Mouse (Mus musculus) heart, embryonic 10.5 days (tissue): ENCODE measurements around the gene Lrrc63. TPM values are rescaled to one million over a fixed set of nuclear protein-coding genes. Genes with fewer than 3 reads are reported as not detected.

Experiments
- DNase-seq: peaks from one replicate; pipeline ENCODE4 v3.0.0-alpha.2; 2017; ENCODE audit warnings: low spot score
- H3K27ac ChIP-seq: fragments of 300-500 bp; sonication (generic); 2 replicates; pipeline ENCODE4 v1.5.1; 2016; ENCODE audit warnings: mild to moderate bottlenecking
- H3K27me3 ChIP-seq: fragments of 300-500 bp; sonication (generic); 2 replicates; pipeline ENCODE4 v1.6.1; 2016; ENCODE audit warnings: mild to moderate bottlenecking; ENCODE audit not compliant: poor library complexity, insufficient read depth, severe bottlenecking
- H3K36me3 ChIP-seq: fragments of 300-500 bp; sonication (generic); 2 replicates; pipeline ENCODE4 v1.6.1; 2016; ENCODE audit warnings: mild to moderate bottlenecking, moderate library complexity
- H3K4me1 ChIP-seq: fragments of 300-500 bp; sonication (generic); 2 replicates; pipeline ENCODE4 v1.6.1; 2016; ENCODE audit warnings: mild to moderate bottlenecking
- H3K4me3 ChIP-seq: fragments of 300-500 bp; sonication (generic); 2 replicates; pipeline ENCODE4 v1.5.1; 2016; ENCODE audit warnings: mild to moderate bottlenecking, moderate library complexity
- H3K9me3 ChIP-seq: fragments of 300-500 bp; sonication (generic); 2 replicates; pipeline ENCODE4 v1.6.1; 2016; ENCODE audit warnings: mild to moderate bottlenecking, moderate library complexity
- WGBS: fragments of 180-500 bp; shearing (Covaris S2); methylation state at CpG from one replicate; pipeline ENCODE4 v1.1.7; 2016; 5-methylcytosine and 5-hydroxymethylcytosine counted together
- polyA plus RNA-seq: library from polyadenylated mRNA; unstranded; fragments of >200 nt; fragmentation: Nextera tagmentation; extraction: Ambion mirVana; gene quantifications from 2 replicates; pipeline ENCODE4 v1.2.1, GENCODE M21; 2016

Gene Lrrc63
- polyA plus RNA-seq, 1 experiment from 2014 or later: 0.13 TPM

- Histone ChIP-seq H3K36me3 (no peaks in the 10 kb centered on the region), H3K27me3 (no peaks in the 10 kb centered on the region), H3K4me1 (no peaks in the 10 kb centered on the region), H3K27ac (no peak overlapping the region), H3K9me3 (no peaks in the 10 kb centered on the region), H3K4me3 (no peak overlapping the region)
- DNase-seq: no peak
- WGBS: 79% methylated on average over 5 of the region's 5 CpGs
These were observed 27.7 kb downstream of the Lrrc63 start for GRCm38 (mm10) chr14:75102956-75103355.

GRCm38 (mm10) chr14:75077946-75078345, 52.7 kb downstream of the Lrrc63 start:
- DNase-seq: no peak
- Histone ChIP-seq H3K36me3 (no peaks in the 10 kb centered on the region), H3K4me3 (no peak overlapping the region), H3K9me3 (no peaks in the 10 kb centered on the region), H3K4me1 (no peaks in the 10 kb centered on the region), H3K27me3 (no peaks in the 10 kb centered on the region), H3K27ac (no peak overlapping the region)
- 73% methylated on average over 6 of the region's 6 CpGs for WGBS

GRCm38 (mm10) chr14:75075299-75076180, 55.1 kb downstream of the Lrrc63 start:
- no peak for DNase-seq
- H3K4me1 ChIP-seq: no peaks in the 10 kb centered on the region
- H3K4me3 ChIP-seq: no peak overlapping the region
- no peaks in the 10 kb centered on the region for H3K9me3 ChIP-seq
- WGBS: 80% methylated on average over 10 of the region's 10 CpGs
- H3K27ac ChIP-seq: no peak overlapping the region
- H3K27me3 ChIP-seq: no peaks in the 10 kb centered on the region
- H3K36me3 ChIP-seq: no peaks in the 10 kb centered on the region

GRCm38 (mm10) chr14:75071091-75071490, 59.6 kb downstream of the Lrrc63 start:
- WGBS: 68% methylated on average over 15 of the region's 15 CpGs
- Histone ChIP-seq H3K36me3 (no peaks in the 10 kb centered on the region), H3K4me3 (no peak overlapping the region), H3K27me3 (no peaks in the 10 kb centered on the region), H3K27ac (no peak overlapping the region), H3K4me1 (no peaks in the 10 kb centered on the region), H3K9me3 (no peaks in the 10 kb centered on the region)
- DNase-seq: no peak

GRCm38 (mm10) chr14:75069356-75069979, 61.2 kb downstream of the Lrrc63 start:
- H3K27me3 ChIP-seq: no peaks in the 10 kb centered on the region
- no peaks in the 10 kb centered on the region for H3K9me3 ChIP-seq
- no peaks in the 10 kb centered on the region for H3K36me3 ChIP-seq
- 61% methylated on average over 7 of the region's 7 CpGs for WGBS
- H3K27ac ChIP-seq: no peak overlapping the region
- DNase-seq: no peak
- H3K4me3 ChIP-seq: no peak overlapping the region
- H3K4me1 ChIP-seq: no peaks in the 10 kb centered on the region

- H3K36me3 ChIP-seq: no peaks in the 10 kb centered on the region
- H3K9me3 ChIP-seq: no peaks in the 10 kb centered on the region
- H3K27me3 ChIP-seq: no peaks in the 10 kb centered on the region
- DNase-seq: peak; percentile 60
- no peaks in the 10 kb centered on the region for H3K4me1 ChIP-seq
- H3K4me3 ChIP-seq: no peak overlapping the region
- WGBS: 85% methylated on average over 19 of the region's 19 CpGs
- H3K27ac ChIP-seq: no peak overlapping the region
These were observed 62.1 kb downstream of the Lrrc63 start for GRCm38 (mm10) chr14:75068430-75069112.

GRCm38 (mm10) chr14:75065211-75065610, 65.5 kb downstream of the Lrrc63 start:
- Histone ChIP-seq H3K9me3 (no peaks in the 10 kb centered on the region), H3K36me3 (no peaks in the 10 kb centered on the region), H3K27ac (no peak overlapping the region), H3K4me1 (no peaks in the 10 kb centered on the region), H3K4me3 (no peak overlapping the region), H3K27me3 (no peaks in the 10 kb centered on the region)
- WGBS: 93% methylated on average over 5 of the region's 5 CpGs
- no peak for DNase-seq

- H3K36me3 ChIP-seq: no peaks in the 10 kb centered on the region
- no peak overlapping the region for H3K4me3 ChIP-seq
- no peak for DNase-seq
- H3K27me3 ChIP-seq: no peaks in the 10 kb centered on the region
- 74% methylated on average over 7 of the region's 7 CpGs for WGBS
- no peak overlapping the region for H3K27ac ChIP-seq
- no peaks in the 10 kb centered on the region for H3K9me3 ChIP-seq
- no peaks in the 10 kb centered on the region for H3K4me1 ChIP-seq
These were observed 66.2 kb downstream of the Lrrc63 start for GRCm38 (mm10) chr14:75064520-75064919.

GRCm38 (mm10) chr14:75063936-75064335, 66.7 kb downstream of the Lrrc63 start:
- H3K4me3 ChIP-seq: no peak overlapping the region
- 90% methylated on average over 8 of the region's 8 CpGs for WGBS
- H3K4me1 ChIP-seq: no peaks in the 10 kb centered on the region
- H3K9me3 ChIP-seq: no peaks in the 10 kb centered on the region
- no peaks in the 10 kb centered on the region for H3K36me3 ChIP-seq
- no peaks in the 10 kb centered on the region for H3K27me3 ChIP-seq
- DNase-seq: no peak
- no peak overlapping the region for H3K27ac ChIP-seq

GRCm38 (mm10) chr14:75060562-75060961, 70.1 kb downstream of the Lrrc63 start:
- Histone ChIP-seq H3K27ac (peak overlapping the region; percentile 52; the same call in 1 of the 2 replicates), H3K36me3 (no peaks in the 10 kb centered on the region), H3K4me3 (no peak overlapping the region), H3K4me1 (0 out of 2 replicates have a peak, but pooled peaks cover 3% of the 10 kb centered on the region), H3K27me3 (no peaks in the 10 kb centered on the region), H3K9me3 (no peaks in the 10 kb centered on the region)
- WGBS: 30% methylated on average over 8 of the region's 8 CpGs
- no peak for DNase-seq

- Histone ChIP-seq H3K36me3 (no peaks in the 10 kb centered on the region), H3K27ac (no peak overlapping the region), H3K4me1 (0 out of 2 replicates have a peak, but pooled peaks cover 3% of the 10 kb centered on the region), H3K27me3 (no peaks in the 10 kb centered on the region), H3K9me3 (no peaks in the 10 kb centered on the region), H3K4me3 (no peak overlapping the region)
- WGBS: 70% methylated on average over 9 of the region's 9 CpGs
- no peak for DNase-seq
These were observed 73.7 kb downstream of the Lrrc63 start for GRCm38 (mm10) chr14:75056861-75057431.

GRCm38 (mm10) chr14:75054455-75055343, 76.0 kb downstream of the Lrrc63 start:
- Histone ChIP-seq H3K27ac (no peak overlapping the region), H3K4me1 (0 out of 2 replicates have a peak, but pooled peaks cover 3% of the 10 kb centered on the region), H3K9me3 (no peaks in the 10 kb centered on the region), H3K36me3 (no peaks in the 10 kb centered on the region), H3K4me3 (no peak overlapping the region), H3K27me3 (no peaks in the 10 kb centered on the region)
- no peak for DNase-seq
- WGBS: 71% methylated on average over 14 of the region's 14 CpGs
